Mouse (Mus musculus) cortical plate, adult 2 months (tissue): ENCODE data around the gene Fcna. TPM values are rescaled to one million over a fixed set of nuclear protein-coding genes. Genes with fewer than 3 reads are reported as not detected.
A peak's percentile ranks its signal among the peaks of the same experiment; 100 is the strongest.

Experiments
- H3K27ac ChIP-seq: fragments of 200-500 bp; 2 replicates; pipeline ENCODE4 v1.5.1; 2012; ENCODE audit warnings: low read length, control low read depth, inconsistent platforms; ENCODE audit not compliant: insufficient read depth
- H3K4me1 ChIP-seq: fragments of 200-500 bp; 2 replicates; pipeline ENCODE4 v1.6.1; 2011; ENCODE audit warnings: low read length; ENCODE audit not compliant: control insufficient read depth, insufficient read depth
- H3K4me3 ChIP-seq: fragments of 200-500 bp; 2 replicates; pipeline ENCODE4 v1.5.1; 2011; ENCODE audit warnings: mild to moderate bottlenecking, low read length, control low read depth; ENCODE audit not compliant: insufficient read depth
- CTCF ChIP-seq: fragments of 200-500 bp; IDR thresholded peaks from 2 replicates; pipeline ENCODE4 v1.5.1; 2011; ENCODE audit warnings: mild to moderate bottlenecking, control low read depth, low read length; ENCODE audit not compliant: insufficient read depth; ENCODE audit errors: extremely low read depth
- POLR2A ChIP-seq: fragments of 200-500 bp; IDR thresholded peaks from 2 replicates; pipeline ENCODE4 v1.6.1; 2011; ENCODE audit warnings: mild to moderate bottlenecking, low read length, control low read depth; ENCODE audit not compliant: insufficient read depth; ENCODE audit errors: extremely low read depth
- polyA plus RNA-seq: library from polyadenylated mRNA; depleted of rRNA; stranded (reverse); fragments of >200 nt; gene quantifications from 2 replicates; pipeline ENCODE4 v1.2.3, GENCODE M21; 2012

Fcna gene
- polyA plus RNA-seq, 1 experiment, result 0.33 TPM

GRCm38 (mm10) chr2:25652902-25653301 is 25.1 kb upstream of the Fcna start, which contains the start of gene Lcn8:
Lcn8 (plus strand) TSS chr2:25653120.
- TF ChIP-seq CTCF, result no peak
- no peak within 1 kb of the TSS for H3K4me3 ChIP-seq
- no peaks in the 10 kb centered on the region; the same call in 1 of the 2 replicates for H3K4me1 ChIP-seq
- H3K27ac ChIP-seq, result no peak within 1 kb of the TSS

DNA sequence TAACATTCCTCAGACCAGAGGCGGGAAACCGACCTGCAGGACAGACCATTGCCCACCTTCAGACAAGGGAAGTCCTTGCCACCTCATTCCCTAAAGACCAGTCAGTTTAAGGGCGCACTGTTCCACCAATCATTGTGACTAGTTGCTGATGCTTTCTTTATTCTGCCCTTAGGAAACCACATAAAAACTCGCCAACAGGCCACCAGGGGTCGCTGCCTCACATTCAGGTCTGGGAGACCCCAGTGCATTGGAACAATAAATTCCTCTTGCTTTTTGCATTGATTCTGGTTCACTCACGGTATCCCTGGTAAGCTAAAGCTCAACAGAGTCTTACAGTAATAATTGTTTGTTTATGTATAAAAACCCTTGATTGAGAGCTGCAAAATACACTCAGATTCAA is 12.1 kb upstream of the Fcna start:
- peak; percentile 55 for TF ChIP-seq CTCF
- no peak for TF ChIP-seq POLR2A
- Histone ChIP-seq H3K4me1 (no peaks in the 10 kb centered on the region), H3K27ac (no peak overlapping the region), H3K4me3 (no peak overlapping the region)

DNA sequence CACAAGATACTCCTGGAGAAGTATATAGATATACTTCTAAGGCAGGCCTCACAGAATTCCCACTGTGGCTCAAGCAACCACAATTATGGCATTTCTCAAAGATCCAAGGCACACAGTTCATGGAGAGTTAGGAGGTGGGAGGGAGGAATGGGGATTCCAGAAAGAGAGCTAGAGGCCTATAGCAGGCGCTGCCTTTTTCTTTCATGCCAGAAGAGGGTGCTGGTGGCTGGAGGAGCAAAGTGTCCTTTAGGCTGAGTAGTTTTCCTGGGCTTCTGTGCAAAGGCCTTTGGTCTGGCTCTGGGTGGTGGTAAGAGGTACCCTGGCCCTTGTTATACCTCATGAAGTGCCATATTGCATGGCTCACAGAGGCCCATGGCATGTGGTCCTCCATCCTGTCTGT is 6.2 kb upstream of the Fcna start:
- TF ChIP-seq CTCF (peak; percentile 40), POLR2A (no peak)
- no peaks in the 10 kb centered on the region for H3K4me1 ChIP-seq
- H3K4me3 ChIP-seq, result no peak overlapping the region
- H3K27ac ChIP-seq, result no peak overlapping the region

- H3K27ac ChIP-seq, result no peak overlapping the region
- H3K4me1 ChIP-seq, result no peaks in the 10 kb centered on the region
- TF ChIP-seq CTCF (no peak), POLR2A (no peak)
- H3K4me3 ChIP-seq, result no peak overlapping the region
These were observed 5.8 kb upstream of the Fcna start for GRCm38 (mm10) chr2:25633616-25634015.

GRCm38 (mm10) chr2:25628738-25629137 is 908 bp upstream of the Fcna start:
- H3K27ac ChIP-seq, result no peak overlapping the region
- H3K4me3 ChIP-seq, result no peak overlapping the region
- no peak for TF ChIP-seq POLR2A
- no peak for TF ChIP-seq CTCF
- no peaks in the 10 kb centered on the region for H3K4me1 ChIP-seq

- Histone ChIP-seq H3K4me3 (no peak overlapping the region), H3K27ac (no peak overlapping the region), H3K4me1 (no peaks in the 10 kb centered on the region)
- TF ChIP-seq POLR2A (no peak), CTCF (no peak)
These were observed 1.8 kb downstream of the Fcna start for GRCm38 (mm10) chr2:25625986-25626385.

- H3K4me3 ChIP-seq, result peak within 1 kb of the TSS; percentile 73
- H3K27ac ChIP-seq, result peak within 1 kb of the TSS; percentile 47
- peak; percentile 55; the same call in 1 of the 2 replicates for TF ChIP-seq POLR2A
- TF ChIP-seq CTCF, result peak; percentile 48
- H3K4me1 ChIP-seq, result no peaks in the 10 kb centered on the region
These were observed 6.3 kb downstream of the Fcna start, which contains the start of gene Tmem141 for GRCm38 (mm10) chr2:25621229-25622200. Tmem141 (minus strand) TSS chr2:25622005.

GRCm38 (mm10) chr2:25620852-25621228 is 7.0 kb downstream of the Fcna start:
- Histone ChIP-seq H3K4me3 (peak overlapping the region; percentile 73; the same call in 1 of the 2 replicates), H3K4me1 (no peaks in the 10 kb centered on the region), H3K27ac (no peak overlapping the region)
- TF ChIP-seq POLR2A (no peak), CTCF (no peak)

- Histone ChIP-seq H3K4me3 (no peak overlapping the region), H3K4me1 (no peaks in the 10 kb centered on the region), H3K27ac (no peak overlapping the region)
- TF ChIP-seq CTCF (no peak), POLR2A (no peak)
These were observed 7.4 kb downstream of the Fcna start for GRCm38 (mm10) chr2:25620386-25620785.

DNA sequence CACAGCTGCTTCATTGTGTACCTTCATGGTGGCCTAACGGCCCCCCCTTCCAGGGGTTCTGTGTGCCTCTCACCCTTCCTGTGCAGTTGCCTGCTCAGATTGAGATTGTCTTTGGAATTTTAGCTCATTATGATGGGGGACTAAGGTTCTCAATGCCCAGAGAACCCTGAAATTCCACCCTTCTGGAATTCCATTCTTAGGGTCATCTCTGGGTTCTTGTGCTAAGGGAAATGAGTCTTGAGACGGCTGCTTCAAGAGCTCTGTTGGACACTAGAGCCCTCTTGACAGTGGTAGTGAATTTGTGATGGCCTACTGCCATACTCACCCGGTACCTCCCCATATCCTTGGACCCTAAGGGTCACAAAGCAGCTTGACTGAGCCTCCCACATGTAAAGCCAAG is 10.3 kb downstream of the Fcna start, which contains the start of gene Ccdc183:
Ccdc183 (minus strand) TSS at position 101 of the 400 bp plus-strand sequence.
- no peak within 1 kb of the TSS for H3K4me3 ChIP-seq
- no peaks in the 10 kb centered on the region for H3K4me1 ChIP-seq
- H3K27ac ChIP-seq, result no peak within 1 kb of the TSS
- TF ChIP-seq POLR2A (no peak), CTCF (no peak)
